Mouse (Mus musculus): Measurements from ENCODE around the gene Teddm1b.

Gene Teddm1b

GRCm38 (mm10) chr1:153900860-153901730, 26.9 kb downstream of the Teddm1b start:
- DNase-seq (ENCODE audit: low spot score in 2 of 2) = peak; percentile 9 to 14

- no peak for DNase-seq (ENCODE audit: low spot score in 2 of 2)
Observed at GRCm38 (mm10) chr1:153903006-153903405, 28.9 kb downstream of the Teddm1b start.

GRCm38 (mm10) chr1:153904236-153904635, 30.1 kb downstream of the Teddm1b start:
- DNase-seq (ENCODE audit: low spot score in 2 of 2) = no peak

GRCm38 (mm10) chr1:153905884-153906283, 31.7 kb downstream of the Teddm1b start:
- no peak for DNase-seq (ENCODE audit: low spot score in 2 of 2)

- DNase-seq (ENCODE audit: low spot score in 2 of 2) = no peak
Observed at GRCm38 (mm10) chr1:153908208-153908607, 34.1 kb downstream of the Teddm1b start.

GRCm38 (mm10) chr1:153908741-153909140, 34.6 kb downstream of the Teddm1b start:
- no peak for DNase-seq (ENCODE audit: low spot score in 2 of 2)

GRCm38 (mm10) chr1:153909213-153909962, 35.2 kb downstream of the Teddm1b start:
- no peak for DNase-seq (ENCODE audit: low spot score in 2 of 2)

GRCm38 (mm10) chr1:153909963-153910291, 35.8 kb downstream of the Teddm1b start:
- no peak for DNase-seq (ENCODE audit: low spot score in 2 of 2)

- no peak for DNase-seq (ENCODE audit: low spot score in 2 of 2)
Observed at GRCm38 (mm10) chr1:153910423-153910822, 36.3 kb downstream of the Teddm1b start.

GRCm38 (mm10) chr1:153911276-153911795, 37.2 kb downstream of the Teddm1b start:
- DNase-seq (ENCODE audit: low spot score in 2 of 2) = no peak

GRCm38 (mm10) chr1:153913869-153914268, 39.7 kb downstream of the Teddm1b start:
- DNase-seq (ENCODE audit: low spot score in 2 of 2) = no peak

- no peak for DNase-seq (ENCODE audit: low spot score in 2 of 2)
Observed at GRCm38 (mm10) chr1:153918521-153919206, 44.5 kb downstream of the Teddm1b start.

- DNase-seq (ENCODE audit: low spot score in 2 of 2) = no peak
Observed at GRCm38 (mm10) chr1:153921642-153922041, 47.5 kb downstream of the Teddm1b start.

- no peak for DNase-seq (ENCODE audit: low spot score in 2 of 2)
Observed at GRCm38 (mm10) chr1:153922571-153923021, 48.5 kb downstream of the Teddm1b start.

GRCm38 (mm10) chr1:153924395-153925385, 50.5 kb downstream of the Teddm1b start:
- no peak for DNase-seq (ENCODE audit: low spot score in 2 of 2)
